Mouse (Mus musculus) spleen, postnatal 4 days (tissue): ENCODE measurements around the gene Gm17349.
"Not testable (repeated sequence)": the region's sequence is repeated elsewhere in the genome, so short reads cannot be mapped to it uniquely, and the experiment has no call there.

Experiments
- DNase-seq, 2 experiments: peaks; one replicate each; pipeline ENCODE4 v3.0.0; 2022; ENCODE audit warnings: low spot score in 2 of 2

The Gm17349 gene

GRCm38 (mm10) chr15:99717386-99718334, 12.4 kb upstream of the Gm17349 start, which contains the start of gene Gpd1:
Gene Gpd1, plus strand, starts transcription at chr15:99717515.
- no peak for DNase-seq

- no peak for DNase-seq
Observed at GRCm38 (mm10) chr15:99716814-99717213, 11.5 kb upstream of the Gm17349 start.

- no peak for DNase-seq
Observed at GRCm38 (mm10) chr15:99715982-99716746, 10.9 kb upstream of the Gm17349 start.

GRCm38 (mm10) chr15:99715361-99715865, 10.1 kb upstream of the Gm17349 start:
- DNase-seq, result peak; percentile 74 to 77

- DNase-seq, result peak; percentile 80 to 90
Observed at GRCm38 (mm10) chr15:99714858-99715257, 9.6 kb upstream of the Gm17349 start.

- DNase-seq, result peak in 1 of 2 experiments; percentile 62
Observed at GRCm38 (mm10) chr15:99714206-99714605, 8.9 kb upstream of the Gm17349 start.

- no peak for DNase-seq
Observed at GRCm38 (mm10) chr15:99713569-99713968, 8.3 kb upstream of the Gm17349 start.

- DNase-seq, result no peak
Observed at GRCm38 (mm10) chr15:99712666-99713559, 7.6 kb upstream of the Gm17349 start.

GRCm38 (mm10) chr15:99711491-99711890, 6.2 kb upstream of the Gm17349 start:
- DNase-seq, result no peak

- DNase-seq, result no peak
Observed at GRCm38 (mm10) chr15:99710221-99711190, 5.2 kb upstream of the Gm17349 start.

- no peak for DNase-seq
Observed at GRCm38 (mm10) chr15:99708176-99708575, 2.9 kb upstream of the Gm17349 start.

- no peak for DNase-seq
Observed at GRCm38 (mm10) chr15:99704881-99705280, 409 bp downstream of the Gm17349 start.

GRCm38 (mm10) chr15:99704041-99704681, 1.1 kb downstream of the Gm17349 start:
- DNase-seq, result no peak

- DNase-seq, result no peak
Observed at GRCm38 (mm10) chr15:99703676-99704040, 1.6 kb downstream of the Gm17349 start.

GRCm38 (mm10) chr15:99703104-99703503, 2.2 kb downstream of the Gm17349 start:
- DNase-seq, result no peak

- peak; percentile 95 to 99 for DNase-seq
Observed at GRCm38 (mm10) chr15:99701999-99702900, 3.0 kb downstream of the Gm17349 start, which contains the start of gene Smarcd1. Gene Smarcd1, plus strand, starts transcription at chr15:99702129.

- DNase-seq, result not testable (repeated sequence)
Observed at GRCm38 (mm10) chr15:99701640-99701998, 3.7 kb downstream of the Gm17349 start.
